Mouse (Mus musculus) cortical plate, adult 2 months (tissue): ENCODE data around the gene Gpsm2.

Experiments
- CTCF ChIP-seq: fragments of 200-500 bp; IDR thresholded peaks from 2 replicates; pipeline ENCODE4 v1.5.1; 2011; ENCODE audit warnings: mild to moderate bottlenecking, control low read depth, low read length; ENCODE audit not compliant: insufficient read depth; ENCODE audit errors: extremely low read depth
- POLR2A ChIP-seq: fragments of 200-500 bp; IDR thresholded peaks from 2 replicates; pipeline ENCODE4 v1.6.1; 2011; ENCODE audit warnings: mild to moderate bottlenecking, low read length, control low read depth; ENCODE audit not compliant: insufficient read depth; ENCODE audit errors: extremely low read depth

GRCm38 (mm10) chr3:108646036-108646435, 76.1 kb downstream of the Gpsm2 start:
- TF ChIP-seq POLR2A (no peak), CTCF (no peak)
